Mouse (Mus musculus) hindbrain, embryonic 10.5 days (tissue): ENCODE measurements around the gene Srcin1. TPM values are rescaled to one million over a fixed set of nuclear protein-coding genes. Genes with fewer than 3 reads are reported as not detected.
A peak's percentile ranks its signal among the peaks of the same experiment; 100 is the strongest.

ENCODE experiments used
- DNase-seq: peaks from one replicate; pipeline ENCODE4 v3.0.0-alpha.2; 2017; ENCODE audit warnings: low spot score
- H3K27ac ChIP-seq: fragments of 300-500 bp; sonication (generic); 2 replicates; pipeline ENCODE4 v1.5.1; 2016; ENCODE audit warnings: mild to moderate bottlenecking, moderate library complexity
- H3K27me3 ChIP-seq: fragments of 300-500 bp; sonication (generic); 2 replicates; pipeline ENCODE4 v1.6.1; 2016; ENCODE audit warnings: mild to moderate bottlenecking; ENCODE audit not compliant: poor library complexity, insufficient read depth, severe bottlenecking
- H3K36me3 ChIP-seq: fragments of 300-500 bp; sonication (generic); 2 replicates; pipeline ENCODE4 v1.6.1; 2016; ENCODE audit warnings: mild to moderate bottlenecking, moderate library complexity
- H3K4me1 ChIP-seq: fragments of 300-500 bp; sonication (generic); replicated peaks from 2 replicates; pipeline ENCODE4 v1.6.1; 2016; ENCODE audit warnings: mild to moderate bottlenecking
- H3K4me3 ChIP-seq: fragments of 300-500 bp; sonication (generic); 2 replicates; pipeline ENCODE4 v1.5.1; 2016; ENCODE audit warnings: mild to moderate bottlenecking, moderate library complexity
- H3K9me3 ChIP-seq: fragments of 300-500 bp; sonication (generic); 2 replicates; pipeline ENCODE4 v1.6.1; 2016; ENCODE audit warnings: mild to moderate bottlenecking, moderate library complexity
- WGBS: fragments of 180-500 bp; shearing (Covaris S2); methylation state at CpG from one replicate; pipeline ENCODE4 v1.1.7; 2016; 5-methylcytosine and 5-hydroxymethylcytosine counted together
- polyA plus RNA-seq: library from polyadenylated mRNA; unstranded; fragments of >200 nt; fragmentation: Nextera tagmentation; extraction: Ambion mirVana; gene quantifications from 2 replicates; pipeline ENCODE4 v1.2.1, GENCODE M21; 2016

Gene Srcin1
- polyA plus RNA-seq, 1 experiment from 2014 or later: 1.8 TPM

DNA sequence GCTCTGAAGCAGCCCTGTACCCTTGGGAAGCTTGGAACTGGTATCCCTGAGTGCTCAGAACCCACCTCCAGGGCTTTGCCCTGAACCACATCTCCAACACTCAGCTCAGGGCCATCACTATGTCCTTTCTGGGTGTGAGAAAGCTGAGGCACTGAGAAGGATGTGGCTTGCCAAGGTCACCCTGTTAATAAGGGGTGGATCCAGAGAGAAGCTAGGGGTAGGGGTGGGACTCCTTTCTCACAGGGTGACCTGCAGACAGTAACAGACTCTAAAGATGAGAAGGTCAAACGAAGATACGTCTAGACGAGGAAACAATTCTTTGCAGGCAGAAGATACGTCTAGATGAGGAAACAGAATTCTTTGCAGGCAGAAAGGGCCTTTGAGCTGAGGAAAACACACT lies 73.1 kb downstream of the Srcin1 start:
- Histone ChIP-seq H3K27ac (no peak overlapping the region), H3K4me1 (peaks cover 21% of the 10 kb centered on the region), H3K4me3 (no peak overlapping the region), H3K36me3 (peaks cover 5% of the 10 kb centered on the region; the same call in 1 of the 2 replicates), H3K9me3 (no peaks in the 10 kb centered on the region), H3K27me3 (peaks cover 63% of the 10 kb centered on the region)
- no peak for DNase-seq
- 78% methylated on average over 4 of the region's 4 CpGs for WGBS

DNA sequence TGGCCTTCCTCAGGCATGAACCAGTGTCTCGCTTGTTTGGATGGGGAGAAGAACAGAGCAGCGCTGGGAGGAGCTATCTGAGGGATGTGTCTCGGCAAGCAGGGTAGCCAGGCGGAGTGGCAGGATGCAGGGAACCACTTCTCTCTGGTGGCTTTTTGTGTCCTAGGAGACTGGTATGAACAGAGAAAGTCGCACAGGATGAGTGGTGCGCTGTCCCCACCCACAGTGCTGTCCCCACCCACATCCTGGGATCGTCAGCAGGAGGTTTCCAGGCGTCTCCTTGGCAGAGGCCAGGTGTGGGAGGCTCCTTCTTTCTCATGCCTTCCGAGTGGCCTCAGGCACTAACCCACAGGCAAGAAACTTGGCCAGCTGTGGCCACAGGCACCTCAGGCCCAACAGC lies 73.6 kb downstream of the Srcin1 start:
- 37% methylated on average over 9 of the region's 9 CpGs for WGBS
- peaks cover 21% of the 10 kb centered on the region for H3K4me1 ChIP-seq
- no peaks in the 10 kb centered on the region for H3K9me3 ChIP-seq
- no peak overlapping the region for H3K4me3 ChIP-seq
- peaks cover 9% of the 10 kb centered on the region; the same call in 1 of the 2 replicates for H3K36me3 ChIP-seq
- DNase-seq: no peak
- peaks cover 67% of the 10 kb centered on the region for H3K27me3 ChIP-seq
- no peak overlapping the region for H3K27ac ChIP-seq

DNA sequence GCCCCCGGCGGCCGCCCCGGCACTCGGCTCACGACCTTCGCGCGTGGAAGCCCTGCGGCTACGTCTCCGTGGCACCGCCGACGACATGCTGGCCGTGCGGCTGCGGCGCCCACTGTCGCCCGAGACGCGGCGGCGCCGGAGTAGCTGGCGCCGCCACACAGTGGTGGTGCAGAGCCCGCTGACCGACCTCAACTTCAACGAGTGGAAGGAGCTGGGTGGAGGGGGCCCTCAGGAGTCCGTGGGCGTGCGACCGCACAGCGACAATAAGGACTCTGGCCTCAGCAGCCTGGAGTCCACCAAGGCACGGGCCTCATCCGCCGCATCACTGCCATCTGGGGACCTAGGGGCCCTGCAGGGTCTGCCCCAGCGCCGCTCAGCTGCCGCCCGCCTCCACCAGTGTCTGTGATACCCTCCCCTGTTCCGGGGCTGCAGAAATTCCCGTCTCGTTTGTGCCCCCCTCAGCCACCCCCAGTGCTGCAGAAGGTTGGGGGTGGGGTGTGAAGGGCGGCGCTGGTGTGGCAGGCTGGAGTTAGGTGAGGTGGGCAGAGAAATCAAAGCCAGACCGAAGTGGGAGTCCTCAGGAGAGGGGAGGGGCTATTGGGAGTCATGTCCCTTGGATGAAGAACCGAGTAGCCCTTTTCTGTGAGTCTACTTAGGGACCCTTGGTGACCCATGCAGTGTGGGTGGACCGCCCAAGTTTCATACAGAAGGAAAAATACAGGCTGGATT lies 75.1 kb downstream of the Srcin1 start:
- H3K27me3 ChIP-seq: peaks cover 79% of the 10 kb centered on the region
- DNase-seq: peak; percentile 50
- peak overlapping the region; percentile 77 for H3K27ac ChIP-seq
- H3K36me3 ChIP-seq: peaks cover 11% of the 10 kb centered on the region; the same call in 1 of the 2 replicates
- WGBS: 10% methylated on average over 51 of the region's 51 CpGs
- H3K4me1 ChIP-seq: peaks cover 21% of the 10 kb centered on the region
- H3K4me3 ChIP-seq: peak overlapping the region; percentile 56
- H3K9me3 ChIP-seq: no peaks in the 10 kb centered on the region

DNA sequence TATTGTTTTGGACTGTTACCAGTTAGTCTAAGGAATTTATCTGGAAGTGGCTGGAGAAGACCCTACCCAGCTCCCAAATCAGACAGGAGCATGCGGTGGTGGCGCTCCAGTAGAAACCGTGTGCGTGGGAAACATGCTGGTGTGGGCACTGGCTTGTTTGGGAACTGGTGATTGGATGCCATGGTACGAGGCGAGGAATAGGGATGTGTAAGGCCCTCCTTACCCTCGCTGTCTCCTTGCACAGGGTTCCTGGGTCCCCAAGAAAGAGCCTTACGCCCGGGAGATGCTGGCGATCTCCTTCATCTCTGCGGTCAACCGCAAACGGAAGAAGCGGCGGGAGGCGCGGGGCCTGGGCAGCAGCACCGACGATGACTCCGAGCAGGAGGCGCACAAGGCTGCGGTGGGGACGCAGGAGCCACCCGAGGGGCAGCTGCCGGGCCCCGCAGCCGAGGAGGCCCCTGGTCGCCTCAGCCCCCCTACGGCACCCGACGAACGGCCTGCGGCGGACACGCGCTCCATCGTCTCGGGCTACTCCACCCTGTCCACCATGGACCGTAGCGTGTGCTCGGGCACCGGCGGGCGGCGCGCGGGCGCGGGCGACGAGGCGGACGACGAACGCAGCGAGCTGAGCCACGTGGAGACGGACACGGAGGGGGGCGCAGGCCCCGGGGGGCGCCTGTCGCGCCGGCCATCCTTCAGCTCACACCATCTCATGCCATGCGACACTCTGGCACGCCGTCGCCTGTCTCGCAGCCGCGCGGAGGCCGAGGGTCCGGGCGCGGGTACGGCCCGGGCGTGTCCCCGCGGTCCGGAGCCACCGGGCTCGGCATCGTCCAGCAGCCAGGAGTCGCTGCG lies 75.9 kb downstream of the Srcin1 start, which contains the start of gene 4933428G20Rik:
4933428G20Rik (minus strand) TSS at position 476 of the 855 bp plus-strand sequence.
- H3K4me1 ChIP-seq: peaks cover 21% of the 10 kb centered on the region
- peaks cover 81% of the 10 kb centered on the region for H3K27me3 ChIP-seq
- 6% methylated on average over 88 of the region's 88 CpGs for WGBS
- peak; percentile 24 for DNase-seq
- peak within 1 kb of the TSS; percentile 77 for H3K27ac ChIP-seq
- peak within 1 kb of the TSS; percentile 56 for H3K4me3 ChIP-seq
- H3K36me3 ChIP-seq: peaks cover 13% of the 10 kb centered on the region; the same call in 1 of the 2 replicates
- no peaks in the 10 kb centered on the region for H3K9me3 ChIP-seq

DNA sequence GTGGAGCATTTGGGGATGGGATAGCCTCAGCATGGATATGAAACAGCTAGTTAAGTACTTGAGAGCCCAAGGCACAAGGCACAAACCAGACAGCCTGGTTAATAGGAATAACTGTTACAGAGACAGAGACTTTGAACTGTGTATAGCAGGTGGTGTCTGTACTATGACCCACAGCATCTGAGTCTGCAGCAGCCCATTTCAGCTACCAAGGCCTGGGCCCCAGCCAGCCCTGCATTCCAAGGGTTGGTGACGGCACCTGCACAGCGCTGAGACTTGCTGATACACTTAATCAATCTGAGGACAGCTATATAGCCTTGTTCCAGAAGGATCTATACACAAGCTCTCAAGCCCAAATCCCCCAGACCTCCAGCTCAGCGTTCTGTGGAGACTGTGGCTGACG lies 78.4 kb downstream of the Srcin1 start:
- Histone ChIP-seq H3K36me3 (peaks cover 24% of the 10 kb centered on the region), H3K4me1 (peaks cover 21% of the 10 kb centered on the region), H3K4me3 (no peak overlapping the region), H3K27me3 (peaks cover 67% of the 10 kb centered on the region), H3K27ac (no peak overlapping the region), H3K9me3 (no peaks in the 10 kb centered on the region)
- 89% methylated on average over 4 of the region's 4 CpGs for WGBS
- DNase-seq: no peak

DNA sequence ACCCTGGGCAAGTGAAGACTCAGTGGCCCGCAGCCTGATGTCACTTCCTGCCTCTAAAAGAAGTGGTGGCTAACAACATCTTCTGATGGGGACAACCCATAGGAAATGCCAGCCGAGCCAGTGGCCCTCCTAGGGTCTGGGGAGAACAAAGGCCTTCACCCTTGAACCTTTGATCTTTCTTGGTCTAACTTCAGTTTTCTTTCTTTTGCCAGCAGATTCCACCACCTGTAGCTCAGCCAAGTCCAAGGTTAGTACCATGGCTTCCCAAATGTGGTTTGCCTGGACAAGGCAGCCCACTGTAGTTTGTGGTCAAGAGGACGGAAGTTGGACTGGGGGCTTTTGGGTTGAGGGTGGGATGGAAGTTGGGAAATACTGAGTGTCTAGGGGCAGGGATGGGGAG lies 83.2 kb downstream of the Srcin1 start:
- peaks cover 36% of the 10 kb centered on the region for H3K36me3 ChIP-seq
- H3K27me3 ChIP-seq: peaks cover 34% of the 10 kb centered on the region
- no peaks in the 10 kb centered on the region for H3K9me3 ChIP-seq
- no peak overlapping the region for H3K4me3 ChIP-seq
- H3K4me1 ChIP-seq: peaks cover 15% of the 10 kb centered on the region
- H3K27ac ChIP-seq: no peak overlapping the region
- no peak for DNase-seq
- 83% methylated on average over 3 of the region's 3 CpGs for WGBS

DNA sequence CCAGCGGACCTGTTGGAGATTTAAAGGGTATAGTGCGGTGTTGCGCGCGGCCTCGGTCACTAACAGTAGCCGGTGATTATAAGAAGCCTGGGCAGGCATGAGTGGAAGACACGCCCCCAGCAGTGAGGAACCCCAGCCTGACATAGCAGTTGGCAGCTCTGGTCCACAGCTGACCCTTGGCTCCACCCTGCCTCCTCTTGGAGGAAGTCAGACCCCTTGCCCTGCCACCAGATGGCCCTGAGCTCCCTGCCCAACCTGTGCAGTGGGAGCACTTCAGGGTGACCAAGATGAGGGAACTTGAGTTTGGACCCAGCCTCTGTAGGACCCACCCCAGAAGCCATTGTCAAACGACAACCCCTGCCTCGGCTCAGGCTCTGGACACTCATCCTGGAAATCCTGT lies 84.3 kb downstream of the Srcin1 start:
- no peak for DNase-seq
- H3K27ac ChIP-seq: no peak overlapping the region
- H3K4me1 ChIP-seq: peaks cover 15% of the 10 kb centered on the region
- peaks cover 26% of the 10 kb centered on the region for H3K27me3 ChIP-seq
- WGBS: 80% methylated on average over 10 of the region's 10 CpGs
- H3K4me3 ChIP-seq: no peak overlapping the region
- peaks cover 34% of the 10 kb centered on the region for H3K36me3 ChIP-seq
- no peaks in the 10 kb centered on the region for H3K9me3 ChIP-seq

DNA sequence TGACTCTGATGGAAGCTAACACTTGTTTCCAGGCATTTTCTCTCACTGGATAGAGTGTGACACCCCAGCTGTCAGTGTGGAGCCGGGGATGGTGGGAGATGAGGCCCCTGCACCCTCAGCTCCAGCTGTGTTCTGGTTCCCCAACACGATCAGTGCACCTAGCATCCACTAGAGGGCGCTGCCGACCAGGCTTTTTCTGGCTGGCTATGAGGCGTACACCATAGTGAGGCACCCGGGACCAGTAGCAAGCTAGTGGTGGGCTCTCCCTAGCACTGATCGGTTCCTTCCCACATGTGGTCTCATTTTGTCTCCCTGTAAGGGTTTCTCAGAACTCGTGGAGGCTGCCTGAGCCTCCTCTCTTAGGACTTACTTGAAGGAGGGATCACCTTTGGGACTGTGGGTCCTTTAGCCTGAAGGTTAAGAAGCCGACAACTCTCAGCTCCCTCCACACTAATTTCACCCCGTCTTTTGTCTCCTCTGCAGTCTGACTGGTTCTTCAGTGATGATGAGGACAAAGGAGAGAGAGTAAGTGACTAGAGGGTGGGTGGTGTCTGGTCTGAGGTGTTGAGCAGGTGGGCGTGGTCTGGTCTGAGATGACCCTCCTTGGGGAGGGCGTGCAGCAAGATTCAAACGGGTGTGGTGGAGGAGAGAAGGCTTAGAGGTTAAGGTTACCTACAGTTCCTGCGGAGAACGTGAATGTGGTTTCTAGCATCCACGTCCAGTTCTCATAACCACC lies 86.2 kb downstream of the Srcin1 start:
- no peak overlapping the region for H3K27ac ChIP-seq
- no peaks in the 10 kb centered on the region for H3K9me3 ChIP-seq
- H3K4me3 ChIP-seq: 0 out of 2 replicates have a peak overlapping the region, but pooled peaks have one; percentile 13
- WGBS: 26% methylated on average over 16 of the region's 16 CpGs
- 0 out of 2 replicates have a peak, but pooled peaks cover 20% of the 10 kb centered on the region for H3K27me3 ChIP-seq
- DNase-seq: peak; percentile 87
- H3K36me3 ChIP-seq: peaks cover 41% of the 10 kb centered on the region
- peaks cover 15% of the 10 kb centered on the region for H3K4me1 ChIP-seq

DNA sequence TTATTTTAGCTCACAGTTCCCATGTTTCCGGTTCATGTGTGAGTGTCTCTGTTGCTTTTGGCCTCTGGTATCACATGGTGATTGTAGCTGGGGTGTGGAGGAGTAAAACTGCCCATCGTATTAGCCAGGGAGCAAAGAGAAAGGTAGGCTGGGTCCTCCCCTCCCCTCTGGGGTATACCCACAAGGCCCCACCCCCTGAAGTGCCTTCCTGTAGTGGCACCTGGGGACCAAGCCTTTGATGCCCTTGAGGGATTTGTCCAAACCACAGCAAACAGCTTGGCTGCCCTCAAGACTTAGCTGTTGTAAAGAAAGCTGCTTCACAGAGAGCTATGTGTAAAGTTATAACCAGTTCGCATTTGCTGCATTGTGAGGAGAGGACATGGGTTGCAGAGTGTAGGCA lies 88.3 kb downstream of the Srcin1 start:
- 0 out of 2 replicates have a peak, but pooled peaks cover 19% of the 10 kb centered on the region for H3K27me3 ChIP-seq
- DNase-seq: no peak
- H3K36me3 ChIP-seq: peaks cover 39% of the 10 kb centered on the region
- no peak overlapping the region for H3K4me3 ChIP-seq
- no peak overlapping the region for H3K27ac ChIP-seq
- peaks cover 15% of the 10 kb centered on the region for H3K4me1 ChIP-seq
- 73% methylated on average over 3 of the region's 3 CpGs for WGBS
- H3K9me3 ChIP-seq: no peaks in the 10 kb centered on the region

DNA sequence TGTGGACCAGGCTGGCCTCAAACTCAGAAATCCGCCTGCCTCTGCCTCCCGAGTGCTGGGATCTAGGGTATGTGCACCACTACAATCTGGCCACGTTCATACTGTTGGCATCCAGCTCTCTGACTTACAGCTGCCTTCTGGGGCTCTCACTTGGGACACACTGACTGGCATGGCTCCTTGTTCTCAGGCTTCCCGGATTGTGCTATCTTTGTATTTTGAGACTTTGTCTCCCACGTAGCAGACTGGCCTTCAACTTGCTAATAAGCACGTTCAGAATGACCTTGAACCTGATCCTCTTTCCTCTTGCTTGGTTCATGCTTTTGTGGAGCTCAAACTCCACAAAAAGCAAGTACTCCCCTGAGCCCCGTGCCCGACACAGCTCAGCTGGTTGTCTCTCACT lies 90.3 kb downstream of the Srcin1 start:
- 86% methylated on average over 8 of the region's 8 CpGs for WGBS
- DNase-seq: no peak
- H3K27me3 ChIP-seq: 0 out of 2 replicates have a peak, but pooled peaks cover 3% of the 10 kb centered on the region
- no peaks in the 10 kb centered on the region for H3K9me3 ChIP-seq
- H3K27ac ChIP-seq: no peak overlapping the region
- H3K36me3 ChIP-seq: peaks cover 27% of the 10 kb centered on the region
- H3K4me1 ChIP-seq: peaks cover 7% of the 10 kb centered on the region; the same call in 1 of the 2 replicates
- no peak overlapping the region for H3K4me3 ChIP-seq

DNA sequence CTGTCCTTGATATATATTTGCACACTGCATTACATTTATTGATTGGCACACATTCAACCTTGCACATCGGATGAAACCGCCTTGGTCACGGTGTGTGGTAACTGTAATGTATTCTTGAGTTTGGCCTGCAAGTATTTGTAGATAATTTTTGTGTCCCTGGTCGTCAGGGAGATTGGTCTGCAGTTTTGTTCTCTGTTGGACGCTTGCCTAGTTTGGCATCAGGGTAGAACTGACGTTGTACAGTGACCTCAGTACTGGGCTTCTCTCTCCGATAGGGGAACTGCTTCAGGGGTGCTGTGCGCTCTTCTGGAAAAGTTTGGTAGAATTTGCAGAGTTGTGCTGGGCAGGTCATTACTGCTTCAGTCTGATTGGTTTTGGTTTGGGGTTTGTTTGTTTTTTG lies 96.2 kb downstream of the Srcin1 start:
- no peak for DNase-seq
- 91% methylated on average over 8 of the region's 8 CpGs for WGBS
- no peak overlapping the region for H3K27ac ChIP-seq
- H3K27me3 ChIP-seq: no peaks in the 10 kb centered on the region
- H3K9me3 ChIP-seq: no peaks in the 10 kb centered on the region
- peaks cover 12% of the 10 kb centered on the region; the same call in 1 of the 2 replicates for H3K4me1 ChIP-seq
- no peak overlapping the region for H3K4me3 ChIP-seq
- peaks cover 50% of the 10 kb centered on the region for H3K36me3 ChIP-seq

DNA sequence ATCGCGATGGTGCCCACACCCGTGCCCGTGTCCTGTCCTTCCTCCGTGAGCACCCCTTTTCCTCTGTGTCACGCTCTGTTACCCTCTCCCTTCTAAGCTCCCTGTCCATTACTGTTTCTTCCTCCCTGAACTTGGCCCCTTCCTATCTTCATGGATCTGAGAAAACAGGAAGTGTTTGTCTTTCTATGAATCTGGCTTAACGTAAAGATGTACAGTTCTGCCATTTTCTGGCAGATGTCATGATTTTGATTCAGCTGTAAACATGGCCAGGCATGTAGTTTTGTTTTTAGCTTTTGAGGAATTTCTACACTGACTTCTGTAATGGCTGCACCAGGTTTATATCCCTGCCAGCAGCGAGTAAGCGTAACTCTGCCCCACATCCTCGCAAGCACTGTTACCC lies 96.9 kb downstream of the Srcin1 start:
- Histone ChIP-seq H3K4me3 (no peak overlapping the region), H3K36me3 (peaks cover 45% of the 10 kb centered on the region), H3K27ac (no peak overlapping the region), H3K9me3 (no peaks in the 10 kb centered on the region), H3K4me1 (peaks cover 12% of the 10 kb centered on the region; the same call in 1 of the 2 replicates), H3K27me3 (no peaks in the 10 kb centered on the region)
- no peak for DNase-seq
- WGBS: 91% methylated on average over 10 of the region's 10 CpGs
